Mouse (Mus musculus) C2C12 (cell line): ENCODE results near the gene Atpaf2.

ENCODE experiments used
- CEBPB ChIP-seq: IDR thresholded peaks from one replicate; pipeline ENCODE4 v1.6.1; 2011; ENCODE audit warnings: low read depth, mild to moderate bottlenecking, control low read depth, moderate library complexity
- CTCF ChIP-seq: IDR thresholded peaks from one replicate; pipeline ENCODE4 v1.5.1; 2011; ENCODE audit not compliant: control insufficient read depth, insufficient read depth, insufficient read length
- MAX ChIP-seq: IDR thresholded peaks from one replicate; pipeline ENCODE4 v1.6.1; 2011; ENCODE audit warnings: mild to moderate bottlenecking, control low read depth
- MYOD1 ChIP-seq: IDR thresholded peaks from one replicate; pipeline ENCODE4 v1.6.1; 2011; ENCODE audit warnings: low read depth; ENCODE audit not compliant: control insufficient read depth, insufficient read length
- MYOG ChIP-seq: IDR thresholded peaks from one replicate; pipeline ENCODE4 v1.6.1; 2011; ENCODE audit not compliant: control insufficient read depth, insufficient read length; ENCODE audit errors: extremely low read depth
- USF1 ChIP-seq: IDR thresholded peaks from one replicate; pipeline ENCODE4 v1.6.1; 2011; ENCODE audit warnings: low read depth, mild to moderate bottlenecking, control low read depth, moderate library complexity

DNA sequence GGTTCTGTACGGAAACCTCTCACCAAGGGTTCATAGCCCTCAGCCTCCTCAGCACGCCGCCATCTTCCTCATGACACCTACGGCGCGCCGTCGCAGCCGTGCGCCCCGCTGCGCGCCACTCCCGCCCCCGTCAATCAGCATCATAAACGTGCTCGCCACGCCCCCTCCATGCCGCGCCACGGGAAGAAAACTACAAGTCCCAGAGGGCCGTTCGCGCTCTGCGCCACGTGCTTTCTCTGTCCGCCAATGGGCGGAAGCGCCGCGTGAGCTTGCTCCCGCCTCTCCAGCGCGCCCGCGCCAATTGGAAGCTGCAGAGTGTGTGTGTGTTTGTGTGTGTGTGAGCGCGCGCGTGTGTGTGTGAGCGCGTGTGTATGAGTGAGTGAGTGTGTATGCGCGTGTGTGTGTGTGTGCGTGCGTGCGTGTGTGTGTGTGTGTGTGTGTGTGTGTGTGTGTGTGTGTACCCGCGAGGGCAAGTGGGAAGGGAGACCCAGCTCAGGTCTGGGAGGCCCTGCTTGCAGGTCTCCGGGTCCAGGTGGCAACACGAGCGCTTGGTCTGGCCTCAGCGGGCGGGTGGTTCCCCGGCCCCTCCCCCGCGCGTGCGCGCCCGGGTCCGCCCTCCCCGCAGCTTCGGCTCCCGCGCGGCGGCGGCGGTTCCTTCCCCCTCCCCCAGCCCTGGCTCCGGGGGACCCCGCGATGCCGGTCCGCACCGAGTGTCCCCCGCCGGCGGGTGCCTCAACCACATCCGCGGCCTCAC is 1.1 kb downstream of the Atpaf2 start, which contains the start of gene Gid4:
- TF ChIP-seq MAX (peak; percentile 93), CTCF (no peak), CEBPB (no peak), USF1 (peak; percentile 97), MYOD1 (no peak), MYOG (no peak)
